Mouse (Mus musculus) small intestine, adult 2 months (tissue): Measurements from ENCODE around the gene Setd7. TPM values are rescaled to one million over a fixed set of nuclear protein-coding genes. Genes with fewer than 3 reads are reported as not detected.

Experiments
- H3K27ac ChIP-seq: fragments of 200-500 bp; 2 replicates; pipeline ENCODE4 v1.5.1; 2012; ENCODE audit warnings: low read depth, low read length, control low read depth, inconsistent platforms; ENCODE audit not compliant: insufficient read depth
- H3K27me3 ChIP-seq: fragments of 200-500 bp; 2 replicates; pipeline ENCODE4 v1.6.1; 2012; ENCODE audit warnings: mild to moderate bottlenecking, moderate library complexity, low read length, inconsistent platforms; ENCODE audit not compliant: control insufficient read depth, insufficient read depth
- H3K36me3 ChIP-seq: fragments of 200-500 bp; 2 replicates; pipeline ENCODE4 v1.6.1; 2012; ENCODE audit warnings: mild to moderate bottlenecking, low read length, control low read depth, inconsistent platforms; ENCODE audit not compliant: control insufficient read depth, insufficient read depth
- H3K4me1 ChIP-seq: fragments of 200-500 bp; 2 replicates; pipeline ENCODE4 v1.6.1; 2012; ENCODE audit warnings: low read length, inconsistent platforms, mixed read lengths; ENCODE audit not compliant: control insufficient read depth, insufficient read depth, insufficient read length
- H3K4me3 ChIP-seq: fragments of 200-500 bp; 2 replicates; pipeline ENCODE4 v1.5.1; 2012; ENCODE audit warnings: low read depth, mild to moderate bottlenecking, control low read depth, inconsistent platforms, low read length, moderate library complexity
- CTCF ChIP-seq: fragments of 200-500 bp; IDR thresholded peaks from 2 replicates; pipeline ENCODE4 v1.5.1; 2012; ENCODE audit warnings: low read depth, mild to moderate bottlenecking, control low read depth, inconsistent platforms, low read length, moderate library complexity, mixed read lengths; ENCODE audit not compliant: insufficient replicate concordance, insufficient read length; ENCODE audit errors: extremely low read depth
- POLR2A ChIP-seq: fragments of 200-500 bp; IDR thresholded peaks from 2 replicates; pipeline ENCODE4 v1.6.1; 2012; ENCODE audit warnings: low read depth, mild to moderate bottlenecking, control low read depth, inconsistent platforms, low read length, moderate library complexity
- WGBS: fragments of 180-500 bp; shearing (Covaris S2); methylation state at CpG from one replicate; pipeline ENCODE4 v1.1.7; 2018; 5-methylcytosine and 5-hydroxymethylcytosine counted together
- polyA plus RNA-seq: library from polyadenylated mRNA; depleted of rRNA; stranded (reverse); fragments of >200 nt; gene quantifications from 2 replicates; pipeline ENCODE4 v1.2.3, GENCODE M21; 2012

Setd7 gene
- polyA plus RNA-seq, 1 experiment = 8.9 TPM

DNA sequence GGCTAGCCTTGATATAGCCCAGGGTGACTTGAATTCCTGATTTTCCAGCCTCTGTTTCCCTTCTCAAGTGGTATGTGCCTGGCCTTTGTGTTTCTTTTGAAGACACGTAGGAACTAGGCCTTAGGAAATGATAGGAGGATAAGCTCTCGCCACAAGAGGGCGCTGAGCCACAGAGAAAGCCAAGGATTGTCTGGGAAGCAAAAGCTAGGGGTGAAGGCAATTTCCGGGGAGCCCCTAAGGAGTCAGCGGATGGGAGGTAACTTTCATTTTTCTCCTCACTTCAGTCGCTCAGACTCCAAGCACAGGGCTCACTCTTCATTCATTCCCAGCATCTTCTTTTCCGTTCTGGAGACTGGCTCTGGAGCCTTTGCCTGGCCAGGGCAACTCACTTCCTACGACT, 49.8 kb downstream of the Setd7 start:
- no peaks in the 10 kb centered on the region for H3K36me3 ChIP-seq
- peaks cover 5% of the 10 kb centered on the region; the same call in 1 of the 2 replicates for H3K4me1 ChIP-seq
- H3K4me3 ChIP-seq = peak overlapping the region; percentile 55
- H3K27ac ChIP-seq = no peak overlapping the region
- TF ChIP-seq CTCF = peak; percentile 88; the same call in 1 of the 2 replicates
- peak; percentile 16; the same call in 1 of the 2 replicates for TF ChIP-seq POLR2A
- no peaks in the 10 kb centered on the region for H3K27me3 ChIP-seq
- 5% methylated on average over 8 of the region's 8 CpGs for WGBS

DNA sequence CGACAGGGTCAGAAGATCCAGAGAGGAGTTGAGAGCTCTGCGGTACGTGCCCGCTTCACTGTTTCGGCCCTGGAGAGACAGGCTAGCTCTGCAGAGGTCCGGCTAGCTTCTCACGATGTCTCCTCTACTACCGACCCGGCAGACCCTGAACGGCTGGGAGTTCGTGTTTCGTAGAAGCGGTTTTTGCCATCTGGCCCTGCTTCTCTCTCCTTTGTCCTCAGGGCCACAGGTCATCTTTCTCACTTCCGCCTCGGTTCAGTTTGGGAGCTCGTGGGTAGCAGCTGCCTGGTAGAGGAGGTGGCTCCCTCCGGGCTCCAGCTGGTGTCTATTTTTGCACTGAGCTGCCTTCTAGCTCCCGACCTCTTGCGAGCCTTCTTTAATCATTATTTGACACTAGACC, 55.2 kb downstream of the Setd7 start:
- Histone ChIP-seq H3K4me3 (no peak overlapping the region), H3K4me1 (no peaks in the 10 kb centered on the region), H3K27me3 (no peaks in the 10 kb centered on the region), H3K36me3 (no peaks in the 10 kb centered on the region), H3K27ac (no peak overlapping the region)
- WGBS = 72% methylated on average over 19 of the region's 19 CpGs
- TF ChIP-seq CTCF = no peak
- no peak for TF ChIP-seq POLR2A

DNA sequence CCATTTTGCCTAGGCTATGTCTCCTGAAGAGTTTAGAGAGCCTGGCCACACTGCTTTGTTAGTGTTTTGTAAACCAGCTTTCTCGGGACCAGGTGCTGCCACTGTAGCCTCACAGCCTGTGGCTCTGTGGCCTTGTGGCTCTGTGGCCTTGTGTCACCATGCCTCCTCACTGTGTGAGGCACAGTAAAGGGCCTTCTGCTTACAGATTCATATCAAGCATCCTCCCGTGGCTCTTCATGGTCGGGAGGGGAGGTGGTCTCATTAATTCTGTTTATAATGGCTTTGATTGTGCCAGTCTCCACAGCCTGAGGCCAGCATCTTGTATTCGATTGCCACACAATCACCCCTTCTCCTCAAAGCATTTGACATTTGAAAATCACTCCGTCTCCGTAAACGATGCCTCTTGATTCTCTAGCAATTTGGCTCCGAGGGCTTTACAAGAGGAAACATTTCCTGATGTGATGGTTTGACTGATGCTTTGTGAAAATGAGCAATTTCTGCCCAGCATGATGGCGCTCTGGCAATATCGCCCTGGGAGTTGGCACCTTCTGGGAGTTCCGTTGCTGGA, 56.2 kb downstream of the Setd7 start:
- no peak overlapping the region for H3K4me3 ChIP-seq
- H3K27me3 ChIP-seq = no peaks in the 10 kb centered on the region
- H3K27ac ChIP-seq = no peak overlapping the region
- WGBS = 83% methylated on average over 11 of the region's 11 CpGs
- TF ChIP-seq CTCF (no peak), POLR2A (no peak)
- no peaks in the 10 kb centered on the region for H3K36me3 ChIP-seq
- H3K4me1 ChIP-seq = no peaks in the 10 kb centered on the region

DNA sequence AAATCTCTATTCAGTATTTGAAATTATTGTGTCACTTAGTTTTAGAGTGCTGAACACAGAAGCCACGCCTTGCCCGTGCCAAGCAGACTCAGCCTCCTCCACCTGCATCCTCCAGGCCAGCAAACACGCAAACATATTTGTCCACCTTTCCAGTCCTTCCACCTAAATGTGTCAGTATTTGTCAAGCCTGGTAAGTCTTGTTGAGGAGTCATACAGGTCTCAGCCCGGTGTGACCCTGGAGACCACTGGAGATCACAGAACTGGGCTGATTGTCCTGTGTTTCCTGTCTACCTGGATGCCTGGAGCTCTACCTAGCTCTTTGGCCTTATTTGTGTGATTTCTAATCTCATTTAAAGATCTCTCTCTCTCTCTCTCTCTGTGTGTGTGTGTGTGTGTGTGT, 60.8 kb downstream of the Setd7 start:
- H3K4me3 ChIP-seq = no peak overlapping the region
- no peak overlapping the region for H3K27ac ChIP-seq
- H3K36me3 ChIP-seq = peaks cover 2% of the 10 kb centered on the region; the same call in 1 of the 2 replicates
- H3K27me3 ChIP-seq = no peaks in the 10 kb centered on the region
- 77% methylated on average over 4 of the region's 4 CpGs for WGBS
- no peaks in the 10 kb centered on the region for H3K4me1 ChIP-seq
- TF ChIP-seq CTCF = no peak
- no peak for TF ChIP-seq POLR2A

DNA sequence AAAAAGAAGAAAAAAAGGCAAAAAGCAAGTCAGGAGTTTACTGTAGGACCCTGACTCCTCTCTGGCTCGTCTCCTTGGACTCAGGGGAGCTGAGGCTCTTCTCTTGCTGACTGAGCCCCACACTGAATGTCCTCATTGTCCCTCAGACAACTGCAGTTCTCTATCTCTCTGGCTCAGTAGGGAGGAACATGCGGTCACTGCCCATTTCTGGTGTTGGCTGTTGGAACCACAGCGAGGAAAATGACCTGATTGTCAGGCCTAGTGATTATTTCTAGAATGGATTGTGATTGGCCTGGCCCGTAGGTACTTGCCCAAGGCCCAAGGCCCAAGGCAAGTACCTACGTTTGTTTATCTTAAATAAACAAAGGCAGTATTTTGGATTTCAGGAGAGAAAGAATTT, 62.0 kb downstream of the Setd7 start:
- TF ChIP-seq CTCF (no peak), POLR2A (no peak)
- no peak overlapping the region for H3K27ac ChIP-seq
- no peaks in the 10 kb centered on the region for H3K4me1 ChIP-seq
- H3K36me3 ChIP-seq = peaks cover 7% of the 10 kb centered on the region
- WGBS = 55% methylated on average over 5 of the region's 5 CpGs
- no peak overlapping the region for H3K4me3 ChIP-seq
- H3K27me3 ChIP-seq = no peaks in the 10 kb centered on the region

DNA sequence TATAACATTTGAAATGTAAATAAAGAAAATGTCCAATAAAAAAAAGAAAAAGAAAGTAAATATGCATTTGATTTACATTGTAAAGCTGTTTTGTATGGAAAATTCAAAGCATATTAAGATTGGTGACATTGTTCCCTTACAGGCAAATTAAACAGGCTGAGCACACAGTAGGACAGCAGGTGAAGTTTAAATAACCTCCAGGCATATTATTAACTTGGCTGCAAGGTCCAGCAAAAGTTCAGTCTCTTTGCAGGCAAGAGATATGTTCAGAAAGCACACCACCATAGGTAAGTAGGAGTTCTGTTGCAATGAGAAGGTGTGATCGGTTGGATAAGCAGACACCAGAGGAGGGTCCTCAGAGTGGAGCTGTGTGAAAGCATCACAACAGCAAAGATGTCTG, 62.7 kb downstream of the Setd7 start:
- peaks cover 12% of the 10 kb centered on the region for H3K36me3 ChIP-seq
- no peak overlapping the region for H3K27ac ChIP-seq
- no peaks in the 10 kb centered on the region for H3K4me1 ChIP-seq
- H3K4me3 ChIP-seq = no peak overlapping the region
- TF ChIP-seq CTCF (no peak), POLR2A (no peak)
- WGBS = 95% methylated on average over 1 of the region's 1 CpGs
- no peaks in the 10 kb centered on the region for H3K27me3 ChIP-seq

DNA sequence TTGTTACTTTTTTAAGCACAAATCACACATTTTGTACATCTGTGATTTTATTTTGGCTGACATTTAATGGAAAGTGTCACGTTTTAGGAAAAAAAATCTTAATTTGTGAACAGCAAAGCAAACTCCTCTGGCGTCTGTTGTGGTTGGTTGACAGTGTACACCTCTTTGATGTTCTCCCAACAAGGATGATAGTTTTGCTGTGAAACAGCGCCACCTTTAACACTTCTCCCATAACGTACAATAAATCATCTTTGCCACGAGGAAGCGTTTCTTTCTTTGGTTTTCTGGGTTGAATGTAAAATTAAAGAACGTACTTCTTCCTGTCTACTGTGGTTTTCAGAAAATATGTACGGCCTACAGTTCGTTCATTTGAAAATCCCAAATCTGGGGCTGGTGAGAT, 65.0 kb downstream of the Setd7 start:
- no peaks in the 10 kb centered on the region for H3K27me3 ChIP-seq
- TF ChIP-seq POLR2A = no peak
- TF ChIP-seq CTCF = no peak
- H3K4me3 ChIP-seq = no peak overlapping the region
- 89% methylated on average over 9 of the region's 9 CpGs for WGBS
- no peak overlapping the region for H3K27ac ChIP-seq
- H3K36me3 ChIP-seq = peaks cover 12% of the 10 kb centered on the region
- no peaks in the 10 kb centered on the region for H3K4me1 ChIP-seq

DNA sequence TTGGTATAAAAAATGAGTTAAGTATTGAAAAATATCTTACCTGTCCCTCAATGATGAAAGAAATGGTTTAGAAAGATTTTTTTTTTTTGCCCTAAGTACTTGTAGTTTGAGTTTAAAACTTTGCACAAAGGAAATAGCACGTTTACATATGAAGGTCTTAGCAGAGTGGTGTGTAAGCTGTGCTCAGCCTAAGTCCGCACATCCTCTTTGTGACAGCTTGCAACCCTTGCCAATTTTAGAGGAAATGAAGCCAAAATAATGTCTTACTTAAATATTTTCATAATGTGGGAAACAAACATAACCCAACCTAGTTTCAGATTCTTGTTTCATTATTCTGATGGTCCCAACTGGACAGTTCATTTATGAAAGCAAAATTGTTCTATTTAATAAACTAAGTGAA, 66.2 kb downstream of the Setd7 start:
- no peak for TF ChIP-seq CTCF
- no peak for TF ChIP-seq POLR2A

More for the DNA sequence above, 66.2 kb downstream of the Setd7 start:
- Histone ChIP-seq H3K4me1 (no peaks in the 10 kb centered on the region), H3K27ac (no peak overlapping the region), H3K27me3 (no peaks in the 10 kb centered on the region), H3K36me3 (peaks cover 12% of the 10 kb centered on the region), H3K4me3 (no peak overlapping the region)
- 64% methylated on average over 2 of the region's 2 CpGs for WGBS
